Mouse (Mus musculus): Measurements from ENCODE around the gene Misp. TPM values are rescaled to one million over a fixed set of nuclear protein-coding genes. Genes with fewer than 3 reads are reported as not detected.

The Misp gene
- polyA plus RNA-seq, 1 experiment from 2014 or later: 0.92 TPM

DNA sequence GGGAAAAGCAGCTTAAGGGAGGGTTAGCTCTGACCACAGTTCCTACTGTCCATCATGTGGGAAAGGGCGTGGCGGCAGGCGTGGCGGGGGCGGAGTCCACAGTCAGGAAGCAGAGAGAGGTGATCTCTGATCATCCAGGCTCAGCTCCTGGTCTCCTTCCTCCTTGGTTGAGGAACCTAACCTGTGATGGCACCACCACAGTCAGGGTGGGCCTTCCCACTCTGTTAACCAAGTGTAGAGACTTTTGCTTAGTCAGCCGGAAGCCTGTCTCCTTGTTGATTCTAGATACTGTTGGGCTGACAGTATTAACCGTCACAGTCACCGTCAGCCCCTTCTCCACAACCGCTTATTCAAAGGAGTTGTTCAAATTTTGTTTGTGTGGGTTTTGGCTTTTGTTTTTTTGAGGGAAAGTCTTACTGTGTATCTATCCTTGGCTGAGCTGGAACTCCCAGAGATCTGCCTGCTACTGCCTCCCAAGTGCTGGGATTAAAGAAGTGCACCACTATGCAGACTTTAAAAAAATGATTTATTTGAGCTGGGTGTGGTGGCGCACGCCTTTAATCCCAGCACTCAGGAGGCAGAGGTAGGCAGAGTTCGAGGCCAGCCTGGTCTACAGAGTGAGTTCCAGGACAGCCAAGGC is 22.4 kb upstream of the Misp start:
- H3K4me1 ChIP-seq (replicated peaks): peaks cover 76% of the 10 kb centered on the region
- H3K9ac ChIP-seq: no peak overlapping the region
- WGBS: 90% methylated on average over 12 of the region's 12 CpGs
- H3K36me3 ChIP-seq: no peaks in the 10 kb centered on the region
- H3K4me3 ChIP-seq: no peak overlapping the region
- H3K9me3 ChIP-seq: no peaks in the 10 kb centered on the region
- ATAC-seq (ENCODE audit: low FRiP score, low read depth): no peak
- H3K27me3 ChIP-seq: no peaks in the 10 kb centered on the region
- H3K4me2 ChIP-seq: no peak overlapping the region
- no peak overlapping the region for H3K27ac ChIP-seq (replicated peaks)

GRCm38 (mm10) chr10:79800508-79800907 is 20.3 kb upstream of the Misp start:
- no peak overlapping the region for H3K4me3 ChIP-seq
- H3K36me3 ChIP-seq: no peaks in the 10 kb centered on the region
- H3K4me2 ChIP-seq: no peak overlapping the region
- ATAC-seq (ENCODE audit: low FRiP score, low read depth): no peak
- H3K9me3 ChIP-seq: no peaks in the 10 kb centered on the region
- peaks cover 83% of the 10 kb centered on the region for H3K4me1 ChIP-seq (replicated peaks)
- WGBS: 74% methylated on average over 11 of the region's 11 CpGs
- H3K27ac ChIP-seq (replicated peaks): no peak overlapping the region
- no peaks in the 10 kb centered on the region for H3K27me3 ChIP-seq
- no peak overlapping the region for H3K9ac ChIP-seq

DNA sequence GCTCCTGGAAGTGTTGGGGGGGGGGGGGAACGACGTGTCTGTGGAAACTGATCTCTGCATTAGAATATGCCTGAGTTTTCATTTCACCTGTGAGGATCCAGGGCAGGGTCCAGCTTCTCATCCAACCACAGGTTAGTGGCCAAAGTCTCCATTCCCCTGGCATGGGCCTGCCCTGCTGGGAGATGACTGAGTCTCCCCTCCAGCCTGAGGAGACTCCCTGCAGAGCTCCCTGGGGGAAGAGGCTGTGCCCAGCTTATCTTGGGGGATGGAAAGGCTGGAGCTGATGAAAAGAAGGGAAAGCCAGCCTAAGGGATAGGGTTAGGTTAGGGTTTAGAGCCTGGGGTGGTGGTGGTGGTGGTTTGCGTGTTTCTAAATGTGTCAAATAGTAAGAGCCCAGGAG is 19.0 kb upstream of the Misp start:
- Histone ChIP-seq H3K27me3 (no peaks in the 10 kb centered on the region), H3K9me3 (no peaks in the 10 kb centered on the region), H3K4me3 (no peak overlapping the region), H3K9ac (no peak overlapping the region), H3K4me1 (replicated peaks) (peaks cover 83% of the 10 kb centered on the region), H3K4me2 (peak overlapping the region; percentile 2; the same call in 1 of the 2 replicates), H3K27ac (replicated peaks) (peak overlapping the region; percentile 81), H3K36me3 (no peaks in the 10 kb centered on the region)
- 36% methylated on average over 3 of the region's 3 CpGs for WGBS
- no peak for ATAC-seq (ENCODE audit: low FRiP score, low read depth)

GRCm38 (mm10) chr10:79802331-79802971 is 18.3 kb upstream of the Misp start:
- peak overlapping the region; percentile 2; the same call in 1 of the 2 replicates for H3K4me2 ChIP-seq
- H3K9me3 ChIP-seq: no peaks in the 10 kb centered on the region
- H3K4me1 ChIP-seq (replicated peaks): peaks cover 79% of the 10 kb centered on the region
- ATAC-seq (ENCODE audit: low FRiP score, low read depth): no peak
- peak overlapping the region; percentile 81 for H3K27ac ChIP-seq (replicated peaks)
- H3K27me3 ChIP-seq: no peaks in the 10 kb centered on the region
- H3K36me3 ChIP-seq: no peaks in the 10 kb centered on the region; the same call in 1 of the 2 replicates
- H3K4me3 ChIP-seq: no peak overlapping the region
- WGBS: 24% methylated on average over 11 of the region's 11 CpGs
- H3K9ac ChIP-seq: no peak overlapping the region

DNA sequence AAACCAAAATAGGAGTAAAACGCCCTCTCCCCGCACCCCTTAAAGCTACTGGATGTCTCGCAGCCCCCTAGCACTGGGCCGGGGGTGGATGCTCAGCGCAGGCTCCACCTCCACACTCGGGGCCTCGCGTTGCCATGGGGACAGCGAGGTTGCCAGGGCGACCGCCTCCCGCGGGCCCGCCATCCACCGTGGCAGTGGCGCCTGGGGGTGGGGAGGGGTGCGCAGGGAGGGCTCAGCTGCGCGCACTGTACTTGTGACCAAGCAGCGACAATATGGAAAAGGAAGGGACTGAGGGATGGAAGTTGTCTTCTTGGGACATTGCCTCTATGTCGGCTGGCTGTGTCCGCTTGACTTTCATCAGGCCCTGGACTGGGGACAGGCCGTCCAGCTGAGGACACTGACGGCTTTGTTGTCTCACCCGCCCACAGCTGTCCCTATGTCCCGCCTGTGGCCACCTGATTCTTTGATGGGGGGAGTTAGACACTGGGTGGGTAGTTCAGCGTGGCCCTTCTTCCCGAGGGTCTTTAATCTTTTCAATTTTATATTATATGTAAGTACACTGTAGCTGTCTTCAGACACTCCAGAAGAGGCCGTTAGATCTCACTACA is 17.0 kb upstream of the Misp start:
- peaks cover 71% of the 10 kb centered on the region for H3K4me1 ChIP-seq (replicated peaks)
- H3K27ac ChIP-seq (replicated peaks): peak overlapping the region; percentile 81
- peak; percentile 91 for ATAC-seq (ENCODE audit: low FRiP score, low read depth)
- WGBS: 4% methylated on average over 29 of the region's 29 CpGs
- peak overlapping the region; percentile 48 for H3K4me2 ChIP-seq
- no peaks in the 10 kb centered on the region for H3K27me3 ChIP-seq
- peaks cover 3% of the 10 kb centered on the region for H3K36me3 ChIP-seq
- H3K9ac ChIP-seq: no peak overlapping the region
- peak overlapping the region; percentile 15 for H3K4me3 ChIP-seq
- no peaks in the 10 kb centered on the region for H3K9me3 ChIP-seq

- 73% methylated on average over 11 of the region's 11 CpGs for WGBS
- ATAC-seq (ENCODE audit: low FRiP score, low read depth): no peak
- Histone ChIP-seq H3K27me3 (no peaks in the 10 kb centered on the region), H3K27ac (replicated peaks) (no peak overlapping the region), H3K4me1 (replicated peaks) (peaks cover 62% of the 10 kb centered on the region), H3K9ac (no peak overlapping the region), H3K36me3 (peaks cover 16% of the 10 kb centered on the region), H3K4me3 (no peak overlapping the region), H3K9me3 (no peaks in the 10 kb centered on the region), H3K4me2 (no peak overlapping the region)
Observed at GRCm38 (mm10) chr10:79805636-79806035, 15.2 kb upstream of the Misp start.

GRCm38 (mm10) chr10:79806331-79806730 is 14.5 kb upstream of the Misp start:
- Histone ChIP-seq H3K36me3 (peaks cover 18% of the 10 kb centered on the region), H3K9ac (no peak overlapping the region), H3K27ac (replicated peaks) (no peak overlapping the region), H3K9me3 (no peaks in the 10 kb centered on the region), H3K27me3 (no peaks in the 10 kb centered on the region), H3K4me3 (no peak overlapping the region), H3K4me2 (no peak overlapping the region), H3K4me1 (replicated peaks) (peaks cover 56% of the 10 kb centered on the region)
- WGBS: 86% methylated on average over 9 of the region's 9 CpGs
- no peak for ATAC-seq (ENCODE audit: low FRiP score, low read depth)

- H3K9me3 ChIP-seq: no peaks in the 10 kb centered on the region
- H3K27ac ChIP-seq (replicated peaks): no peak overlapping the region
- WGBS: 85% methylated on average over 10 of the region's 10 CpGs
- H3K4me3 ChIP-seq: no peak overlapping the region
- peaks cover 23% of the 10 kb centered on the region for H3K36me3 ChIP-seq
- no peaks in the 10 kb centered on the region for H3K27me3 ChIP-seq
- H3K4me1 ChIP-seq (replicated peaks): peaks cover 50% of the 10 kb centered on the region
- H3K4me2 ChIP-seq: no peak overlapping the region
- no peak for ATAC-seq (ENCODE audit: low FRiP score, low read depth)
- no peak overlapping the region for H3K9ac ChIP-seq
Observed at GRCm38 (mm10) chr10:79806972-79807371, 13.8 kb upstream of the Misp start.

- ATAC-seq (ENCODE audit: low FRiP score, low read depth): no peak
- H3K9me3 ChIP-seq: no peaks in the 10 kb centered on the region
- no peak overlapping the region for H3K4me3 ChIP-seq
- H3K4me2 ChIP-seq: no peak overlapping the region
- WGBS: 29% methylated on average over 11 of the region's 11 CpGs
- H3K36me3 ChIP-seq: peaks cover 23% of the 10 kb centered on the region
- H3K27ac ChIP-seq (replicated peaks): 0 out of 2 replicates have a peak overlapping the region, but pooled peaks have one; percentile 32
- H3K4me1 ChIP-seq (replicated peaks): peaks cover 41% of the 10 kb centered on the region
- H3K27me3 ChIP-seq: no peaks in the 10 kb centered on the region
- no peak overlapping the region for H3K9ac ChIP-seq
Observed at GRCm38 (mm10) chr10:79807826-79808225, 13.0 kb upstream of the Misp start.

- H3K36me3 ChIP-seq: peaks cover 23% of the 10 kb centered on the region
- H3K27ac ChIP-seq (replicated peaks): no peak overlapping the region
- no peak overlapping the region for H3K4me3 ChIP-seq
- WGBS: 85% methylated on average over 11 of the region's 11 CpGs
- no peaks in the 10 kb centered on the region for H3K27me3 ChIP-seq
- H3K9ac ChIP-seq: no peak overlapping the region
- no peak overlapping the region for H3K4me2 ChIP-seq
- no peaks in the 10 kb centered on the region for H3K9me3 ChIP-seq
- no peak for ATAC-seq (ENCODE audit: low FRiP score, low read depth)
- H3K4me1 ChIP-seq (replicated peaks): peaks cover 32% of the 10 kb centered on the region
Observed at GRCm38 (mm10) chr10:79808728-79809127, 12.1 kb upstream of the Misp start.

DNA sequence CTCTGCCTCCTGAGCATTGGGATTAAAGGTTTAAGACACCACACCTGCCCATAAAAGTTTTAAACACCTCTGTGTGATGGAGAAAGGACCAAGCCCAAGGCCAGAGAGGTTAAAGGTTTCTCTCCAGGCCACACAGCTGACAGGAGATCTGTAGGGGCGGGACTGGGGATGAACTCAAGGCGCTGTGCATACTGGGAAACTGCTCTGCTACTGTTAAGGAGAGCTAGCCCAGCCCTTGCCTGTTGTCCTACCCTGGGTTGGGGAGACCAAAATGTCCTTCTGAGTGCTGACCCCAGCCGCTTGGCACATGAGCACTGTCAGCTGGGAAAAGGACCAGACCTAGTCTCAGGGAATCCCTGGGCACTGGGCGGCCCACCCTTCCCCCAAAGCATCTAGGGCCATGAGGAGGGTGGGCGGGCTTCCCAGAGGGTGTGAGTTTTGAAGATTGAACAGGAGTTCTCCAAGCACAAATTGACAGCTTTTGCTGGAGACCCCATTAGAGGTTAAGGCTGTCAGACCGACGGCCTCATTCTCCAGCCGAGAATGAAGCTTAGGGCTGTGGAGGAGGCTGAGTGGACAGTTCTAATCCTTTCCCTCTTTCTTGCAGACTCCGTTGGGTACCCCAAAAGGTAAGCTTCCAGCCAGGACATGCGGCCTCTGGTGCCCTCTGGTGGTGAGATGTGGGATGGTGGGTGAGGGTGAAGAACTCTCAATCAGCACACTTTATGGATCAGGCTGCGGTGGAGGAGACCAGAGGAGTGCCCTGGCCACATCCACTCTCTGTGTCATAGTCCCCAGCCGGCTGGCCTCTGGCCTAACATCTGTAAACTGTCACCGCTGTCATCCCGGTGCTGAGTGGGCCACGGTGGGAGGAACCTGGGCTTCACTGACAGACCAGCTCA is 8.8 kb upstream of the Misp start:
- H3K4me1 ChIP-seq (replicated peaks): 0 out of 2 replicates have a peak, but pooled peaks cover 3% of the 10 kb centered on the region
- no peak overlapping the region for H3K4me3 ChIP-seq
- peak; percentile 42; the same call in 1 of the 2 replicates for ATAC-seq (ENCODE audit: low FRiP score, low read depth)
- peaks cover 44% of the 10 kb centered on the region for H3K36me3 ChIP-seq
- WGBS: 28% methylated on average over 15 of the region's 15 CpGs
- H3K27me3 ChIP-seq: no peaks in the 10 kb centered on the region
- no peak overlapping the region for H3K4me2 ChIP-seq
- no peak overlapping the region for H3K9ac ChIP-seq
- H3K9me3 ChIP-seq: no peaks in the 10 kb centered on the region
- no peak overlapping the region for H3K27ac ChIP-seq (replicated peaks)
